Mouse (Mus musculus): ENCODE data around the gene Il34. TPM values are rescaled to one million over a fixed set of nuclear protein-coding genes. Genes with fewer than 3 reads are reported as not detected.

Il34 gene
- polyA plus RNA-seq, 1 experiment from 2014 or later: 2.7 TPM

DNA sequence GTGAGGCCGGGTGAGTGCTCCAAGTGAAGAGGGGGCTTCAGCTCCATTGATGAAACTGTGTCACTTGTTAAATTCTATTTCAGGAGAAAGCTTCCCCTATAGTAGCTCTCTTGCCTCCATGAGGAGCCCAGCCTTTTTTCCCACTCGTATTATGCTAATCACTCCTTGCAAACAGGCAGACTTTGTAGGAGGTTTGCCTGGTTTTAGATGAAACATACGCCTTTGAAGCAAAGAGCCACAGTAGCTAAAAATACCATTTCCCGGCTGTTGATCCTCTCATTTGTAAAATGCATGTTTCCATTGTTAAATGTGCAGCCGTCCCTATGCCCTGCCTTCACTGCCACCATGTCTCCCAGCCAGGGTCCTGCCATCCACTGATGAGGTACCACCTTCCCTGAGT, 108.2 kb downstream of the Il34 start:
- WGBS: 86% methylated on average over 5 of the region's 5 CpGs
- Histone ChIP-seq H3K9me3 (no peaks in the 10 kb centered on the region), H3K4me2 (replicated peaks) (no peak overlapping the region), H3K4me3 (replicated peaks) (no peak overlapping the region), H3K27me3 (no peaks in the 10 kb centered on the region), H3K9ac (replicated peaks) (no peak overlapping the region), H3K4me1 (replicated peaks) (peaks cover 15% of the 10 kb centered on the region), H3K36me3 (peaks cover 32% of the 10 kb centered on the region), H3K27ac (no peak overlapping the region)
- no peak for ATAC-seq

DNA sequence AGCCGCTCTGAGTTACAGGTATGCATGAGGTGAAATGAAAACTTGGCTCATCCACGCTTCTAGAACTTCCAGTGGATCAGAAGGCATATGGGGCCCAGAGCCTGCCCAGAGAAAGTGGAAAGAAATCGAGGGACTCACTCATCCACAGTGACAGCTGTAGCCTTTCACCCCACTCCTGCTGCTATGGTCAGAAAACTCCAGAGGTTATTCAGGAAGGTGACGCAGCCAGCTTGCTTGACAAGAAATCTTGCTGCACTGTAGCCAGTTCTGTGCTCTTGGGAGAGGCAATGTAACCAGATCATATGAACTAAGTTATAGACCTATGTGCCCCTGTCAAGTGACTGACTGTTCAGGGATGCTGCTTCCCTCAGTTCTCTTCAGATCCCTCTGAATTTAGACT, 109.7 kb downstream of the Il34 start:
- 95% methylated on average over 4 of the region's 4 CpGs for WGBS
- Histone ChIP-seq H3K4me2 (replicated peaks) (no peak overlapping the region), H3K9ac (replicated peaks) (no peak overlapping the region), H3K4me3 (replicated peaks) (no peak overlapping the region), H3K27me3 (no peaks in the 10 kb centered on the region), H3K4me1 (replicated peaks) (peaks cover 12% of the 10 kb centered on the region), H3K27ac (no peak overlapping the region), H3K9me3 (no peaks in the 10 kb centered on the region), H3K36me3 (peaks cover 39% of the 10 kb centered on the region)
- no peak for ATAC-seq

DNA sequence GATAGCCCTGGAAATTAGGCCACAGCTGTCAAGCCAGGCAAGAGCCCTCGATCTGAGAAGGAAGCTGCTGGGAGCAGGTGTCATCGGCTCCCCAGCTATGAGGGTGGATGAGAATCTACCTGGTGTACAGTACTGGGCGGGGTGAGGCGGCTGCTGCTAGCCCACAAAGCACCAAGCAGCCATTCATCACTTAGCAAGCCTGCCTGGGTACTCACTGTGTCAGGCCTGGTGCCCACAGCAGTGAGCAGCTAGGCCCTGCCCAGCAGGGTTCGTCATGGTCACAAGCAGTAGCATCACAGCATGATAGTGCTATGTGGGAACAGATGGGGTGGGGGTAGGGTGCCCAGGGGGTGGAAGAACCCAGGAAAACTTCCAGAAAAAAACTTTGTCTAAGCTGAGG, 110.3 kb downstream of the Il34 start:
- H3K9ac ChIP-seq (replicated peaks): no peak overlapping the region

DNA sequence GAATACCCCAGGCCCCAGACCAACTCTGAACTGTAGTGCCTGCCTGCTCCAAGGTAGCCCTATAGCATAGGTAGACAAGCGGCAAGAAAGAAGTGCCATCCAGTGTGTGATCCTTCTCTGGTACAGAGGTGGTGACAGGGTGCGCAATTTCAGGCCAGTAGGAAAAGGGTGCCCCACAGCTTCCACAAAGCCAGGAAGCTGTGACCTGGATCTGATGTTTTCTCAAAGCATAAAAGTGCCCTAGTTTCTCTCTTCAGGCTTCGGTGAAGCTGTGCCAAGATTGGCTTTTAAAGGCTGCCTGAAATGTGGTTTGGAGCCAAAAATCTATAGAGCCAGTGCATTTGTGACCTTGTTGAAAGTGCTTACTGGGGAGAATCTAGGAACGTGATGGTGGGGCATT, 110.9 kb downstream of the Il34 start:
- Histone ChIP-seq H3K9me3 (no peaks in the 10 kb centered on the region), H3K27me3 (no peaks in the 10 kb centered on the region), H3K4me2 (replicated peaks) (no peak overlapping the region), H3K36me3 (peaks cover 44% of the 10 kb centered on the region), H3K9ac (replicated peaks) (no peak overlapping the region), H3K4me1 (replicated peaks) (peaks cover 12% of the 10 kb centered on the region), H3K27ac (0 out of 2 replicates have a peak overlapping the region, but pooled peaks have one; percentile 21), H3K4me3 (replicated peaks) (no peak overlapping the region)
- 93% methylated on average over 4 of the region's 4 CpGs for WGBS
- ATAC-seq: no peak

More for the DNA sequence above, 110.3 kb downstream of the Il34 start:
- H3K4me2 ChIP-seq (replicated peaks): no peak overlapping the region
- no peak overlapping the region for H3K4me3 ChIP-seq (replicated peaks)
- H3K4me1 ChIP-seq (replicated peaks): peaks cover 12% of the 10 kb centered on the region
- no peaks in the 10 kb centered on the region for H3K27me3 ChIP-seq
- H3K9me3 ChIP-seq: no peaks in the 10 kb centered on the region
- peak; percentile 56; the same call in 1 of the 2 replicates for ATAC-seq
- H3K27ac ChIP-seq: peak overlapping the region; percentile 21; the same call in 1 of the 2 replicates
- H3K36me3 ChIP-seq: peaks cover 44% of the 10 kb centered on the region
- WGBS: 88% methylated on average over 5 of the region's 5 CpGs

DNA sequence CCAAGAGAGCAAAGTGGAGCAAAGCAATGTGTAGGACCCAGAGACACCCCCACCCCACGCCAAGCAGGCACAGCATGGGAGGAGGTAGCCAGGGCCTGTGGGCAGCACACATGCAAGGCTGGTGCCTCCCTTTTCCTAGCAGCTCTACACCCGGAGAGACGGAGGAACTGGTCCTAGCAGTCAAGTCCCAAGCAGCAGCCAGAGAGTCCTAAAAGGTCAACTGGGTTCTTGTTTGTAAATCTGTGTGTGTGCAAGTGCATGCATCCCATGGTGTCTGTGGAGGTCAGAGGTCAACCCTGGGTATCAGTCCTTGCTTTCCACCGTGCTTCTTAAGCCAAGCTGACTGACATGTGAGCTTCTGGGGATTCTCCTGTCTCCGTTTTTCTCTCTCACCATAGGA, 111.5 kb downstream of the Il34 start:
- ATAC-seq: no peak
- Histone ChIP-seq H3K4me3 (replicated peaks) (no peak overlapping the region), H3K27ac (0 out of 2 replicates have a peak overlapping the region, but pooled peaks have one; percentile 21)

More for the DNA sequence above, 111.5 kb downstream of the Il34 start:
- no peaks in the 10 kb centered on the region for H3K9me3 ChIP-seq
- no peaks in the 10 kb centered on the region for H3K27me3 ChIP-seq
- no peak overlapping the region for H3K9ac ChIP-seq (replicated peaks)
- peaks cover 12% of the 10 kb centered on the region for H3K4me1 ChIP-seq (replicated peaks)
- H3K4me2 ChIP-seq (replicated peaks): no peak overlapping the region
- H3K36me3 ChIP-seq: peaks cover 44% of the 10 kb centered on the region
- WGBS: 75% methylated on average over 5 of the region's 5 CpGs

Other genes starting within 250 kb of the Il34 start
- 21.8 and 23.6 TPM in 2 replicates for gene Vac14, start 187.3 kb downstream of the Il34 start, polyA plus RNA-seq (2015; fragmentation: Nextera tagmentation; extraction: Ambion mirVana)
- 13.7 and 16.6 TPM in 2 replicates for gene Mtss1l, start 84.4 kb downstream of the Il34 start, polyA plus RNA-seq (2015; fragmentation: Nextera tagmentation; extraction: Ambion mirVana)
- 72.6 and 76.2 TPM in 2 replicates for gene Cog4, start 40.7 kb upstream of the Il34 start, polyA plus RNA-seq (2015; fragmentation: Nextera tagmentation; extraction: Ambion mirVana)
- 133 and 134 TPM in 2 replicates for gene Sf3b3, start 40.9 kb upstream of the Il34 start, polyA plus RNA-seq (2015; fragmentation: Nextera tagmentation; extraction: Ambion mirVana)
- gene Fuk, start 96.6 kb upstream of the Il34 start, polyA plus RNA-seq (2015; fragmentation: Nextera tagmentation; extraction: Ambion mirVana): 8.2 and 9.6 TPM in 2 replicates
- gene St3gal2, start 114.0 kb upstream of the Il34 start, polyA plus RNA-seq (2015; fragmentation: Nextera tagmentation; extraction: Ambion mirVana): 20.8 and 22.9 TPM in 2 replicates
- gene Ddx19a, start 191.9 kb upstream of the Il34 start, polyA plus RNA-seq (2015; fragmentation: Nextera tagmentation; extraction: Ambion mirVana): 13.5 and 14.4 TPM in 2 replicates
- 8.9 and 9.2 TPM in 2 replicates for gene Ddx19b, start 225.8 kb upstream of the Il34 start, polyA plus RNA-seq (2015; fragmentation: Nextera tagmentation; extraction: Ambion mirVana)
- 71.9 and 73.8 TPM in 2 replicates for gene Aars, start 227.2 kb upstream of the Il34 start, polyA plus RNA-seq (2015; fragmentation: Nextera tagmentation; extraction: Ambion mirVana)